Mouse (Mus musculus): ENCODE measurements around the gene Spryd4.
"Not testable (repeated sequence)": the region's sequence is repeated elsewhere in the genome, so short reads cannot be mapped to it uniquely, and the experiment has no call there.

Gene Spryd4

DNA sequence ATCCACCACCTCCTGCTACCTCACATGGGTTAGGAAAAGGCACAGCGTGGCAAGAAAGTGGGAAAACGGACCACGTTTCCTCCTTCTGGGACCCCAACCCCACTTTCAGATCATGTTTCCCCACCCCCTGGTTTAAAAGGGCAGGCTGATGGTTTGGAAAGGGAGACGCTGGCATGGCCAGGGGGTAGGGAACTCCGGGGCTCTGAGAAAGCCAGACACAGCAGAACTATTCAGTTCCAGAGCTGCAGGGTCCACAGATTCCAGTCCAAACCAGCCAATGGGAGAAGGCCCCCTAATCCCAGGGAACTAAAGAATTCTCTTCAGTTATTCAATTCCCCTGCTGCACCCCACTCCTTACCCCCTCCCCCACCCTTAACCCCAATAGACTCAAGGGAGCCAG lies 13.5 kb upstream of the Spryd4 start:
- DNase-seq, result no peak

GRCm38 (mm10) chr10:128221533-128222286 lies 10.1 kb upstream of the Spryd4 start:
- peak; percentile 6 for DNase-seq

GRCm38 (mm10) chr10:128218387-128219117 lies 6.9 kb upstream of the Spryd4 start:
- no peak for DNase-seq

DNA sequence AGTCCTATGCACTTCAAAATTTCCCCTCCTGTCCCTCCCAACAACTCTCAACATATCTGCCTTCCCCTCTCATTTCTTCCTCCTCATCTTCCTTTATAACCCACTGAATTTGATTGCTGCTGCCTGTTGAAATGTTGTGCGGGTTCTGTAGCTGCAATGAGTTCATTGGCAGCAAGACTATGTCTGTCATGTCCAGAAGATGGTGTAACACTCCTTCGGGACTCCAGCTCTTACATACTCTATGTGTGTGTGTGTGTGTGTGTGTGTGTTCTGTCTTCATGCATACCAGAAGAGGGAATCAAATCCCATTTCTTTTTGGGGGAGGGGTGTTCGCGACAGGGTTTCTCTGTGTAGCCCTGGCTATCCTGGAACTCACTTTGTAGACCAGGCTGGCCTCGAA lies 3.4 kb upstream of the Spryd4 start:
- DNase-seq, result no peak

GRCm38 (mm10) chr10:128214112-128214511 lies 2.5 kb upstream of the Spryd4 start:
- DNase-seq, result not testable (repeated sequence)

GRCm38 (mm10) chr10:128212871-128213323 lies 1.3 kb upstream of the Spryd4 start:
- peak; percentile 75 for DNase-seq

- DNase-seq, result no peak
Measured at GRCm38 (mm10) chr10:128212148-128212547, 541 bp upstream of the Spryd4 start.

- peak; percentile 16 for DNase-seq
Measured at GRCm38 (mm10) chr10:128210954-128211353, 653 bp downstream of the Spryd4 start.

DNA sequence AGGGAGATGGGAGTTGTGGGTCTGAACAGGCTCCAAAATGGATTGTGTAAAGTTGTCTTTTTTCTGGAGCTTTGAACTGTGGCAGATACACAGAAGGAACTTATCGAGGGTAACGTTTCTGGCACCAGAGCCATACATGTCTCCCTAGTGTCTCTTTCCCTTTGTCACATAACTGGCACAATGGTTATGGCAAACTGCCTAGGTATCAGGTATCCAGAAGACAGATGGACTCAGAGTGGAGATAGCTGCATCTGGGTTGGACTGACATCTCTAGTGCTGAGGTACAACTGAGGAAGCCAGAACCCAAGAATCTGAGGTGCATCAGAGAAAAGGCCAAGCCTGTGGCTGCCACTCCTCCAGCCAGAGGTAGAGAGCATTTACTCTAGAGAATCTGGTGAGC lies 1.5 kb downstream of the Spryd4 start:
- no peak for DNase-seq

DNA sequence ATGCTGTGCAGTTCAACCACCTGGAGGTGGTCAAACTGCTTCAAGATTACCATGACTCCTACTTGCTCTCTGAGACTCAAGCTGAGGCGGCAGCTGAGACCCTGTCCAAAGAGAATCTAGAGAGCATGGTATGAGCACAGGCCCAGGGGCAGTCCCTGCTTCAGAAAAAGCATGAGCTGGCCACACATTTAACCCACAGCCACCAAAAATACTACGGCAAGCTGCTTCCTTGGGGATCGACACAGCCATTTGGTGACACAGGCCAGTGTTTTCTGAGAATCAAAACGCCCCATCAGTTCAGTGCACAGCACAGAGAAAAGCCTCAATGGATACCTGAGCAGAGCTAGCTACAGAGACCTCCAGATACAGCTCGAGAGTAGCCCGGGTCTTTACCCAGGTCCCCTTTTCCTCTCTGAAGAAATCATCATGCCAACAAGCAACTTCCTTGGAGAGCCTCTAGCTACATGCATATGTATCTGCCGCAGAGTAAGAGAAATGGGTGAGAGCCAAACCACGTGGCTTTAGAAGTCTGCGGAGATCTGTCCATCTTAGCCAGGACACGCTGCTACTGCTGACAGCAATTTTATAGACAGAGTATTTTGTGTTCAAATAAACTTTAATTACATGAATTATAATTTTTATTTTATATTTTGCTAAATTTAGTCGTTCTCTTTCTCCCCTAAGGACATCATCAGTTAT lies 2.1 kb downstream of the Spryd4 start:
- DNase-seq, result no peak

DNA sequence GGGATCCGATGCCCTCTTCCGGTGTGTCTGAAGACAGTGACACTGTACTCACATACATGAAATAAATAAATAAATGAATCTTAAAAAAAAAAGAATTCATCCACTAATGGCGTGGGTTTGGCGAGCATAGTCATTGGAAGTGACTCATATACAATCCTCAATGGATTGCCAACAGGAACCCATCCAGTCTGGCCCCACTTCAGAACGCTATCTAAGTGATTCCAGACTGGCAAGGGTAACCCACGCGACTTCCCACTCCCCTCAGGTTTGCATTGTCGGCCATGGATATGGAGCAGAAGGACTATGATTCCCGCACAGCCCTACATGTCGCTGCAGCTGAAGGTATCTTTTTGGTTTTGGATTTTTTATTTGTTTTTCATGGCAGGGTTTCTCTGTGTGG lies 3.3 kb downstream of the Spryd4 start:
- no peak for DNase-seq

GRCm38 (mm10) chr10:128204941-128205340 lies 6.7 kb downstream of the Spryd4 start:
- DNase-seq, result no peak

- DNase-seq, result no peak
Measured at GRCm38 (mm10) chr10:128201856-128202255, 9.8 kb downstream of the Spryd4 start.

- no peak for DNase-seq
Measured at GRCm38 (mm10) chr10:128194551-128195461, 16.8 kb downstream of the Spryd4 start.

DNA sequence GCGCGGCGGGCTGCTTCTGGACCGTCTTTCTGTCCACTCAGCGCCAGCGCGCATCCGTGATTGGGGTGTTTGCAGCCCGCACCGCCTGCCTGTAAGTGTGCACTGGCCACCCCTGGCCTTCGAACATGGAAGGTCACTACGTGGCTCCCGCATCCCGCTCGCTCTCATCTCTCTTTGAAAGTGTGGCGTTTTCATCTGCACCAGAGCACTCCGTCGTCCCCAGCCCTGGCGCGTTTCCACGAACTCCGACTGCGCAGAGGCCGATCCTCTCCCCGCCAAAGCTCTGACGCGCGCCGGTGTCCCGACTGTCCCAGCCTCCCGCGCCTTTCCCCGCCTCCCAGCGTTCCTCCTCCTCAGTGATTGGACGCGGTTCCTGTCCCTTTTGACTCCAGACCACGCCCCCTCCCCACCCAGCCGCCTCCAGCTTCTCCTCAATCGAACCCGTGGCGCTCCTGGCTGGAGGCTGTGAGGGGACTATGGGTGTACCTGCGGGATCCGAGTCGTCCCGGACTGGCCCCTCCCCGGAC lies 17.5 kb downstream of the Spryd4 start, which contains the start of gene Gls2:
Gene Gls2, plus strand, starts transcription at position 434 of the 527 bp plus-strand sequence.
- peak; percentile 94 for DNase-seq

GRCm38 (mm10) chr10:128193113-128193512 lies 18.5 kb downstream of the Spryd4 start:
- no peak for DNase-seq

DNA sequence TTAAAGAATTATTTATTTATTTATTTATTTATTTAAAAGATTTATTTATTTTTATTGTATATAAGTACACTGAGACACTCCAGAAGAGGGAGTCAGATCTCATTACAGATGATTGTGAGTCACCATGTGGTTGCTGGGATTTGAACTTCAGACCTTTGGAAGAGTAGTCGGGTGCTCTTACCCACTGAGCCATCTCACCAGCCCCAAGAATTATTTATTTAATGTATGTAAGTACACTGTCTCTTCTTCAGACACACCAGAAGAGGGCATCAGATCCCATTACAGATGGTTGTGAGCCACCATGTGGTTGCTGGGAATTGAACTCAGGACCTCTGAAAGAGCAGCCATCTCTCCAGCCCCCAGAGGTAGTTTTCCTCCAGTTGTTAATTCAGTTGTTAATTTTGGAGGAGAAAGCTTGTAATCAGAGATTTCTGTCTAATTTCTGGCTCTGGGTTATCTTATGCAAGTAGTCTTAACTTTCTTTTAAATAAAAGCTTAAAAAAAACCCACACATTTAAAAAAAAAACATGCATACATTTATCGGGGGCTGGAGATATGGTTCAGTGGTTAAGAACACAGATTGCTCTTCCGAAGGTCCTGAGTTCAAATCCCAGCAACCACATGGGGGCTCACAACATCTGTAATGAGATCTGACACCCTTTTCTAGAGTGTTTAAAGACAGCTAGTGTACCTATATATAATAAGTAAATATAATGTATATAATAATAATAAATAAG lies 19.4 kb downstream of the Spryd4 start:
- not testable (repeated sequence) for DNase-seq

- no peak for DNase-seq
Measured at GRCm38 (mm10) chr10:128191472-128191871, 20.1 kb downstream of the Spryd4 start.

GRCm38 (mm10) chr10:128188242-128188877 lies 23.2 kb downstream of the Spryd4 start:
- DNase-seq, result peak; percentile 76

- DNase-seq, result no peak
Measured at GRCm38 (mm10) chr10:128187181-128187605, 24.4 kb downstream of the Spryd4 start.

GRCm38 (mm10) chr10:128185959-128186358 lies 25.6 kb downstream of the Spryd4 start:
- DNase-seq, result peak; percentile 80

Data from thymus, postnatal 25 days (tissue).